Mouse (Mus musculus) telencephalon, adult 2 months (tissue): ENCODE measurements at regions not wholly inside any gene's neighbourhood (a gene's known extent, or its start where the extent isn't known, plus 50 kb on each side); places are given as distances from the start of the nearest gene placed in this dataset.

Source experiments
- DNase-seq: peaks from one replicate; pipeline ENCODE4 v3.0.0-alpha.2; 2011; ENCODE audit warnings: low read depth, low spot score

DNA sequence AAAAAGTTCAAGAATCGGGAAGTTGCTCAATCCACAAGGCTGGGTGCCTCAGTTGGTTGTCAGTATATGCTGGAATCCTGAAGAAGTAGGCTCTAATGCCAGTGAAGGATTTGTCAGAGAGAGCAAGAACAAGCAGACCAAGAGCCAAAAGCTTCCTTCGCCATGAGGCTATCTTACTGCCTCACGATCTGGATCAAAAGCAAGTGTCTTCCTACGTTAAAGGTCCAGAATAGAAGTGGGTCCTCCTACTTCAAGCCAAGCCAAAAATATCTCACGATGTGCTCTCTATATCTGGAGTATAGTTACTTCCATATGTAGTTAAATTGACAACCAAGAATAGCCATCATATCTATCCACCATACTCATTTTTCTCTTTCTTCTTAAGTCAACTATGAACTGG lies 102.5 kb upstream of the 4930578C19Rik start:
- peak; percentile 69 for DNase-seq

DNA sequence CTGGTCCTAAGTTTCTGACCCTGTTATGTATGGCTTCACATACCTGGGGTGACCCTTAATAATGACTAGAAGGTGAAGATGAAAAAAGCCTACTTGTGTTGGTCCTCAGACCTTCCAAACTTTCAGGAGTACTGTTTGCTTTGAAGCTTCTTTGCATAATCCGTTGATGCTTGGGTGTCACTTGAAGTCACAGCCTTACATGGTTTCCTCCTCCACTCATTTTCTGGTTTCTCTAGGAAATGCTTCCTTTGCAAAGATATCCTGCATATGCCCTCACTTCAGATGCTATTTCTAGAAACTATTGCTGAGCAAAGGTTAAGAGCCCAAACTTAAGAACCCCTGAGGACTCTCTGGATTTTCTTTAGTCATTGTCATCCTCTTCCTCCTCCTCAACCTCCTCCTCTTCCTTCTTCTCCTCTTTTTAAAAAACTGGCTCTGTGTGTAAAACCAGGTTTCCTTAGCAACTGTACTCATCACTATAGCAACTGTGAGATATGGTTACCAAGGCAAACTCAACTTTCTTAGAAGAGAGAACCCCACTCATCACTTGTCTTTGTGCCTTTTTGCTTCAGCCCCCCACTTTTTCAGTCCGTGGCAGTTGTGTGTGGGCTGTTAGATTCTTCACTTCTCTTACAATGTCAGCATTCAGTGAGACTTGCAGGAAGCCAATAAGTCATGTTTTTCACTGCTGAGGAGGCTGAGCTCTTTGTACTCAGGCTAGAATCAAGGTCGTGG lies 59.2 kb upstream of the 4930578C19Rik start:
- peak; percentile 85 for DNase-seq
